Mouse (Mus musculus) macrophage (primary cell): Measurements from ENCODE around the gene Gm4969. TPM values are rescaled to one million over a fixed set of nuclear protein-coding genes. Genes with fewer than 3 reads are reported as not detected.
"Not testable (repeated sequence)": the region's sequence is repeated elsewhere in the genome, so short reads cannot be mapped to it uniquely, and the experiment has no call there.

Experiments
- H3K27ac ChIP-seq: fragments of 350-480 bp; formaldehyde crosslinking; 2 replicates; pipeline ENCODE4 v1.9.0; 2021
- H3K36me3 ChIP-seq: fragments of 350-480 bp; formaldehyde crosslinking; 2 replicates; pipeline ENCODE4 v1.9.0; 2021; ENCODE audit errors: inconsistent target
- H3K4me3 ChIP-seq: fragments of 350-480 bp; formaldehyde crosslinking; 2 replicates; pipeline ENCODE4 v1.9.0; 2021; ENCODE audit errors: inconsistent target
- H3K79me2 ChIP-seq: fragments of 350-480 bp; formaldehyde crosslinking; 2 replicates; pipeline ENCODE4 v1.9.0; 2021; ENCODE audit errors: inconsistent target
- WGBS: methylation state at CpG from one replicate; pipeline ENCODE4 v1.1.7; 2026; ENCODE audit warnings: inconsistent platforms; ENCODE audit not compliant: missing documents; 5-methylcytosine and 5-hydroxymethylcytosine counted together
- polyA plus RNA-seq: library from polyadenylated mRNA; stranded (reverse); fragments of 250-400 nt; gene quantifications from 3 replicates; pipeline ENCODE4 v1.2.4, GENCODE M21; 2018; ENCODE audit warnings: inconsistent platforms
- total RNA-seq, 78 experiments: library from RNA; depleted of rRNA; stranded (reverse); fragments of 250-400 nt; gene quantifications; 1 replicate in 9 of 78; 2 replicates in 24 of 78; 3 replicates in 43 of 78; 4 replicates in 2 of 78; pipeline ENCODE4 v1.2.4; 2018; ENCODE audit warnings: inconsistent platforms in 56 of 78

Gene Gm4969
- total RNA-seq (2018; cell fraction: chromatin; rRNA removed), result under 1 TPM in 1 of 26 experiments, not detected in 25; 0.30 TPM
- total RNA-seq (2018; cell fraction: cytosol; rRNA removed), result not detected
- under 1 TPM in 1 of 26 experiments, not detected in 25; 0.12 TPM for total RNA-seq (2018; cell fraction: nucleus; rRNA removed)
- polyA plus RNA-seq, result not detected in 3 replicates

GRCm38 (mm10) chr7:19118028-19118771 lies at the start of gene Gm4969:
TSS of gene Gm4969 (minus strand) at chr7:19118368.
- 57% methylated on average over 63 of the region's 64 CpGs for WGBS
- H3K4me3 ChIP-seq, result no peak within 1 kb of the TSS
- no peaks in the 10 kb centered on the region for H3K36me3 ChIP-seq
- H3K27ac ChIP-seq, result no peak within 1 kb of the TSS
- peaks cover 35% of the 10 kb centered on the region for H3K79me2 ChIP-seq

- Histone ChIP-seq H3K36me3 (no peaks in the 10 kb centered on the region), H3K4me3 (no peak overlapping the region), H3K79me2 (no peaks in the 10 kb centered on the region), H3K27ac (no peak overlapping the region)
- 68% methylated on average over 3 of the region's 3 CpGs for WGBS
Measured at GRCm38 (mm10) chr7:19166990-19167389, 48.8 kb upstream of the Gm4969 start.

DNA sequence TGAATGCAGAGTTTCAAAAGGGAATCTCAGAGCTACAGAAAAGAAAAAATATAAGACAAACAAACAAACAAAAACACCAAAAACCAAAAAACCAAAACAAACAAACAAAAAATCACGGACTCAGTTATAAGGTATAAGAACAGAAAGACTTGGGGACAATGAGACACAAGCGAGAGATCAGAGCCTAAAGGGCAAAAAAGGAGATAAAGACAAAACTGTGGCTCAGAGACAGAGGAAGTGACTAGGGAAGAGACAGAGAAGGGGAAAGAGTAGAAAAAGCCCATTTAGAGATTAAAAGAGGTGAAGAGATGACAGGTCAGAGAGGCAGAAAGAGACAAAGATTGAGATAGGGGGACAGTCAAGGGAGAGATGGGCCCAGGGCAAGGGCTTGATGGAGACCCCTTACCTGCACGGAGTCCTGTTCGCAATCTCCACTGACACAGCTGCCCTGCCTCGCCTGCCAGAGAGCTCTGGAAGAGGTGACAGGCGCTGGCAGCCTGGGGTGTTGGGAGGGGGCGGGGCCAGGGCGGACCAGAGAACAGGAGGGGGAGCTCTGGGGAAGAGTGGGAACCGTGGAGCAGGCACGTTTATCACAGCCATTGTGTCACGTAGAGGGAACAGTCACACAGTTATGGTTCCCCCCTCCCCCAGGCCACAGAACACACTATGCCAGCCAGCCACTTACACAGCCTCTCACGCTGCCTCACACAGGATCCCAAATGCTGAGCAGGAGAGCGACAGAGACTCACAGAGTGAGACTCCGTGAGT lies 47.7 kb upstream of the Gm4969 start, which contains the start of gene Gipr:
Gene Gipr (minus strand): TSS at position 472 of the 768 bp plus-strand sequence.
- no peak within 1 kb of the TSS for H3K27ac ChIP-seq
- 19% methylated on average over 14 of the region's 14 CpGs for WGBS
- H3K79me2 ChIP-seq, result no peaks in the 10 kb centered on the region
- H3K36me3 ChIP-seq, result no peaks in the 10 kb centered on the region
- H3K4me3 ChIP-seq, result no peak within 1 kb of the TSS

DNA sequence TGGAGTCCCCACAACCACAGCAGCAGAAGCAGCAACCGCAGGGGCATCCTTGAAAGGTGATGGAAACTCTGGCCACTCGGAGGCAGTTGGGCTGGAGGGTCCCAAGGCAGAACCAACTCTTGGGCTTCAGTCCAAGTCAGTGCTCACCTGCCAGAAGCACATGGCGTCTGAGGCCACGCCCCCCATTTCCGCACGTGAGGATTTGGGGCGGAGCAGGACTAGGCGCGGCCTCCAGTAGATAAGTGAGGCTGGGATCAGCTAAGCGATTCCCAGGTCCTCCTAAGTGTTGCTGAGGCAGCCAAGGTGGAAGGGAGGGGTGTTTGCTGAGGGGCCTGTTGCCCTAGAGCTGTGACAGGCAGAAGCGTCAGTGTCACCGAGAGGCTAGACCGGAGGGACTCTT lies 46.8 kb upstream of the Gm4969 start:
- no peaks in the 10 kb centered on the region for H3K36me3 ChIP-seq
- WGBS, result 8% methylated on average over 13 of the region's 13 CpGs
- no peak overlapping the region for H3K4me3 ChIP-seq
- H3K27ac ChIP-seq, result no peak overlapping the region
- H3K79me2 ChIP-seq, result no peaks in the 10 kb centered on the region

DNA sequence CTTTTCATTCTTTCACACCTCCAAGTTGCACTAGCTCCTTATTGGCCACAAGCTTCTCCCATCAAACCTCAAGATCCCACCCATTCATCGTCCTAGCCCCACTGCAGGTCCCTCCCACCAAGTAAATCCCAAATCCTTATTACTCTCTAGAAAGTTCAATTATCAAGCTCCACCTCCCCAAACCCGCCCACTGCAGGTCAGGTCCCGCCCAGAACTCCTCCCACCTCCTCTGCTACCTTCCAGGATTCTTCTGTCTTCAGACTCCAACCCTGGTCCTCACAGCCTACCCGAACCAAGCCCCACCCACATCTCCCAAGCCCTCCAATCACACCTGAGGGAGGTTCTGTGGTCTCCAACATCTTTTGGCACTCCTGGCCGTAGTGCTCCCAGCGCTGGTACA lies 46.0 kb upstream of the Gm4969 start:
- Histone ChIP-seq H3K4me3 (no peak overlapping the region), H3K79me2 (no peaks in the 10 kb centered on the region), H3K36me3 (no peaks in the 10 kb centered on the region), H3K27ac (no peak overlapping the region)
- WGBS, result 6% methylated on average over 6 of the region's 6 CpGs

DNA sequence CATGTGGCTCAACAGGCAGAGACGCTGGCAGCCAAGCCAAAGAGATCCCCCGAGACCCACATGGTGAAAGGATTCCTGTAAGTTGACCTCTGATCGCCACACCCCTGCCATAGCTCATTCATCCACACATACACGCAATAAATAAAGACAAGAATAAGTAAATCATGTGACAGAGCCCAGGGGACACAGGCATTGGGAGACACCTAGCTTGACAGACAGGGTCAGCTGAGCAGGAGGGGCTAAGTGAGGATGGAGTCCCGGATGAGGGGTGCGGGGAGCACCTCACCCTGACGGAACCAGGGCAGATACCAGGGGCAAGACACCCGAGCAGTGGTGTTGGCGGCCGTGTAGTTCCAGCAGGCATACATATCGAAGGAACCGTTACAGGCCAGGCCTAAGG lies 45.6 kb upstream of the Gm4969 start:
- Histone ChIP-seq H3K4me3 (no peak overlapping the region), H3K36me3 (no peaks in the 10 kb centered on the region)

GRCm38 (mm10) chr7:19162928-19163327 lies 44.8 kb upstream of the Gm4969 start:
- Histone ChIP-seq H3K4me3 (no peak overlapping the region), H3K27ac (no peak overlapping the region), H3K79me2 (no peaks in the 10 kb centered on the region), H3K36me3 (no peaks in the 10 kb centered on the region)
- 91% methylated on average over 7 of the region's 7 CpGs for WGBS

More for the DNA sequence above, 45.6 kb upstream of the Gm4969 start:
- Histone ChIP-seq H3K79me2 (no peaks in the 10 kb centered on the region), H3K27ac (no peak overlapping the region)
- WGBS, result 53% methylated on average over 12 of the region's 12 CpGs

DNA sequence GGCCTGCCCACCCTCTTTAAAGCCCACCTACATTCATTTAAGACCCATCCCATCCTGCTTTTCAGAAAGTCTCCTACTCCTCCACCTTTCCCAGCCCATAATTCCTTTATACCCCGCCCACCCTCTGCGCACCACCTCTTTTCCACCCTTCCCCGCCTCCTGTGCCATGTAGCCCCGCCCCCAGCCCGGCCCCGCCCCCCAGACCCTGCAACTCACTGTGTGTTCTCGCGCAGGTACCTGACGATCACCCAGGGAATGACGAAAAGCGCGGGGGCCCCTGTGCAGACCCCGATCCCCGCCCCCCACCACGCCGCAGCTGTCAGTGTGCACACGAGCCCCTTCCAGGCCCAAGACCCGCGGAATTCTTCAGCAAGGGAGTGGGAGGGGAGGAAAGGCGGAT lies 41.9 kb upstream of the Gm4969 start:
- 5% methylated on average over 17 of the region's 20 CpGs for WGBS
- H3K36me3 ChIP-seq, result no peaks in the 10 kb centered on the region
- H3K27ac ChIP-seq, result no peak overlapping the region
- no peaks in the 10 kb centered on the region for H3K79me2 ChIP-seq
- no peak overlapping the region for H3K4me3 ChIP-seq

- H3K79me2 ChIP-seq, result no peaks in the 10 kb centered on the region
- no peak overlapping the region for H3K4me3 ChIP-seq
- WGBS, result 33% methylated on average over 18 of the region's 18 CpGs
- no peak overlapping the region for H3K27ac ChIP-seq
- H3K36me3 ChIP-seq, result no peaks in the 10 kb centered on the region
Measured at GRCm38 (mm10) chr7:19159411-19159810, 41.2 kb upstream of the Gm4969 start.

- WGBS, result 76% methylated on average over 11 of the region's 11 CpGs
- Histone ChIP-seq H3K4me3 (no peak overlapping the region), H3K36me3 (no peaks in the 10 kb centered on the region), H3K27ac (no peak overlapping the region), H3K79me2 (no peaks in the 10 kb centered on the region)
Measured at GRCm38 (mm10) chr7:19158601-19159000, 40.4 kb upstream of the Gm4969 start.

DNA sequence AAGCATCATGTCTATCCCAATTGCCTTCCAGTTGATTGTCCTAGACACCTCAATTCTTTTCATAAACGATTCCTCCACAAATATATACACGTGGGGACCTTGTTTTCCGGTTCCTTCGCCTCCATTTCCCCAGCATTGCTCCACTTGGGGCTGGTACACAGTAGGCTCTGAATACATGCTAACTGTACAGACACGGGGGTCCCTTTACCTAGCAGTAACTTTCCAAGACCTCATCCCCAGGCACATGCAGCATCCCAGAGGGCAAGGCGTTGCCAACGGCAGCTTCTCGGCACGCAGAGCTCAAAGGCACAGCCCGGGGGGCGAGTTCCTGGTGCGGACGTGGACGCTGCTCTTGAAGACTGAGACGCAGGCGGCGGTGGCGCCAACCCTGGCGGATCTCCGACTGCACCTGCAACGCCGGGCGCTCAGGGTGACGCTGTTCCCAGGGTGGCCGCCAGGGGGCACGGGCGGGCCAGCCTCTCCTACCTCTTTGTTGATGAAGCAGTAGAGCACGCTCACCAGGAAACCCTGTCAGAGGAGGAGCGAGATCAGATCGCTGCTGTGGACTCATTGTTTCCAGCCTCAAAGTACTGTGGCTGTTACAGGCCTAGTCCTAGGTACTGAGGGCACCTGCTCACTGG lies 39.1 kb upstream of the Gm4969 start:
- no peak overlapping the region for H3K27ac ChIP-seq
- H3K79me2 ChIP-seq, result no peaks in the 10 kb centered on the region
- 9% methylated on average over 30 of the region's 30 CpGs for WGBS
- H3K4me3 ChIP-seq, result no peak overlapping the region
- H3K36me3 ChIP-seq, result peaks cover 10% of the 10 kb centered on the region; the same call in 1 of the 2 replicates

- WGBS, result 86% methylated on average over 13 of the region's 13 CpGs
- Histone ChIP-seq H3K36me3 (peaks cover 13% of the 10 kb centered on the region; the same call in 1 of the 2 replicates), H3K27ac (no peak overlapping the region), H3K4me3 (no peak overlapping the region), H3K79me2 (peaks cover 4% of the 10 kb centered on the region; the same call in 1 of the 2 replicates)
Measured at GRCm38 (mm10) chr7:19155825-19156475, 37.8 kb upstream of the Gm4969 start.

GRCm38 (mm10) chr7:19154796-19155195 lies 36.6 kb upstream of the Gm4969 start:
- H3K27ac ChIP-seq, result no peak overlapping the region
- H3K4me3 ChIP-seq, result no peak overlapping the region
- H3K36me3 ChIP-seq, result peaks cover 13% of the 10 kb centered on the region; the same call in 1 of the 2 replicates
- WGBS, result 94% methylated on average over 8 of the region's 8 CpGs
- H3K79me2 ChIP-seq, result peaks cover 16% of the 10 kb centered on the region

GRCm38 (mm10) chr7:19151121-19151520 lies 33.0 kb upstream of the Gm4969 start:
- Histone ChIP-seq H3K79me2 (peaks cover 16% of the 10 kb centered on the region), H3K36me3 (peaks cover 13% of the 10 kb centered on the region; the same call in 1 of the 2 replicates)
- 95% methylated on average over 10 of the region's 10 CpGs for WGBS
- not testable (repeated sequence) for H3K27ac ChIP-seq, H3K4me3 ChIP-seq
